Mouse (Mus musculus) E14TG2a.4 (cell line): Measurements from ENCODE around the gene Ttll10.

Experiments
- CTCF ChIP-seq: conservative IDR thresholded peaks from 2 replicates; pipeline ENCODE4 v1.5.1; 2014; ENCODE audit warnings: low read length
- POU5F1 ChIP-seq: IDR thresholded peaks from 2 replicates; pipeline ENCODE4 v1.6.1; 2014; ENCODE audit warnings: low read length, borderline replicate concordance

GRCm38 (mm10) chr4:156100501-156100900 lies 41.3 kb upstream of the Ttll10 start:
- TF ChIP-seq CTCF (no peak), POU5F1 (no peak)
